Mouse (Mus musculus) embryonic fibroblast, embryonic 13.5 days (primary cell): ENCODE measurements around the gene Pik3r5.

ENCODE experiments used
- CTCF ChIP-seq: IDR thresholded peaks from 2 replicates; pipeline ENCODE4 v1.5.1; 2011; ENCODE audit warnings: mild to moderate bottlenecking, control low read depth, low read length, moderate library complexity, borderline replicate concordance; ENCODE audit not compliant: insufficient read depth
- POLR2A ChIP-seq: IDR thresholded peaks from 2 replicates; pipeline ENCODE4 v1.6.1; 2011; ENCODE audit warnings: low read depth, mild to moderate bottlenecking, control low read depth, low read length, moderate library complexity

DNA sequence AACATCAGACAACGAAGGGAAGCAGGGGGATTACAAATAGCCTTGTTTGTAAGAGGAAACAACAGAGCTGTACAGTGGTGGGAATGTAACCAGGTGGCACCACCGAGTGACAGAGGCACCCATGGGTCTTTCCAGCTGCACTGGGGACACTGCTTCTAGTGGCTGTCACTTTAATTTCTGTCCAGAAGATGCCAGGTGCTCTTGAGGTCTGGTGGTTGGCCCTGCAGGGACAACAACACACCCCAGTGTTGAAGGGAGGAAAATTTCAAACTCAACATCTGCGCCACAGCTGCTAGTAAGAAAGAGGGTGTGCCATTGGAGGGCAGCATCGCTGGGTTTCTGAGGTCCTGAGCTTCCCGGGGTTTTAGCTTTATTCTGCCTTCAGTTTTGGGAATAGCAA is 1.3 kb upstream of the Pik3r5 start:
- TF ChIP-seq POLR2A (no peak), CTCF (no peak)
